Mouse (Mus musculus): ENCODE data around the gene Tiparp. TPM values are rescaled to one million over a fixed set of nuclear protein-coding genes. Genes with fewer than 3 reads are reported as not detected.

Tiparp gene
- total RNA-seq, 2 experiments from 2014 or later: 20.9 to 24.5 TPM

- ATAC-seq (replicated peaks; ENCODE audit: poor library complexity): no peak
Measured at GRCm38 (mm10) chr3:65579260-65579921, 51.2 kb downstream of the Tiparp start.

- peak; percentile 30; the same call in 1 of the 2 replicates for ATAC-seq (replicated peaks; ENCODE audit: poor library complexity)
Measured at GRCm38 (mm10) chr3:65581596-65581995, 53.4 kb downstream of the Tiparp start.

- no peak for ATAC-seq (replicated peaks; ENCODE audit: poor library complexity)
Measured at GRCm38 (mm10) chr3:65584329-65584728, 56.1 kb downstream of the Tiparp start.

GRCm38 (mm10) chr3:65585291-65585690 is 57.1 kb downstream of the Tiparp start:
- no peak for ATAC-seq (replicated peaks; ENCODE audit: poor library complexity)

- no peak for ATAC-seq (replicated peaks; ENCODE audit: poor library complexity)
Measured at GRCm38 (mm10) chr3:65585823-65586482, 57.7 kb downstream of the Tiparp start.

GRCm38 (mm10) chr3:65586483-65586905 is 58.3 kb downstream of the Tiparp start:
- ATAC-seq (replicated peaks; ENCODE audit: poor library complexity): peak; percentile 84

- no peak for ATAC-seq (replicated peaks; ENCODE audit: poor library complexity)
Measured at GRCm38 (mm10) chr3:65586966-65587365, 58.8 kb downstream of the Tiparp start.

- ATAC-seq (replicated peaks; ENCODE audit: poor library complexity): no peak
Measured at GRCm38 (mm10) chr3:65588424-65588823, 60.2 kb downstream of the Tiparp start.

GRCm38 (mm10) chr3:65592850-65593249 is 64.6 kb downstream of the Tiparp start:
- no peak for ATAC-seq (replicated peaks; ENCODE audit: poor library complexity)

GRCm38 (mm10) chr3:65594493-65594892 is 66.3 kb downstream of the Tiparp start:
- ATAC-seq (replicated peaks; ENCODE audit: poor library complexity): no peak

- no peak for ATAC-seq (replicated peaks; ENCODE audit: poor library complexity)
Measured at GRCm38 (mm10) chr3:65595196-65595595, 67.0 kb downstream of the Tiparp start.

- ATAC-seq (replicated peaks; ENCODE audit: poor library complexity): 0 out of 2 replicates have a peak, but pooled peaks have one; percentile 34
Measured at GRCm38 (mm10) chr3:65598071-65598830, 70.0 kb downstream of the Tiparp start.

GRCm38 (mm10) chr3:65599151-65599550 is 70.9 kb downstream of the Tiparp start:
- no peak for ATAC-seq (replicated peaks; ENCODE audit: poor library complexity)

GRCm38 (mm10) chr3:65601291-65602050 is 73.3 kb downstream of the Tiparp start:
- ATAC-seq (replicated peaks; ENCODE audit: poor library complexity): no peak

- no peak for ATAC-seq (replicated peaks; ENCODE audit: poor library complexity)
Measured at GRCm38 (mm10) chr3:65603392-65604055, 75.3 kb downstream of the Tiparp start.

Other genes starting within 250 kb of the Tiparp start
- 436 and 450 TPM in 2 replicates for gene Ssr3, start 135.8 kb upstream of the Tiparp start, total RNA-seq (2015)
- gene Ssr3, start 135.8 kb upstream of the Tiparp start, total RNA-seq (2017): 368 and 395 TPM in 2 replicates
- 3.4 and 4.7 TPM in 2 replicates for gene Lekr1, start 137.8 kb downstream of the Tiparp start, total RNA-seq (2015)
- 3.2 and 5.2 TPM in 2 replicates for gene Lekr1, start 137.8 kb downstream of the Tiparp start, total RNA-seq (2017)

All from megakaryocyte progenitor cell, adult 5-6 weeks (primary cell).